Comparison of ENCODE assay signal across 8 mouse cellular contexts in genomic region chr19:4192251-4192985, GRCm38 (mm10). TPM values are rescaled to one million over a fixed set of nuclear protein-coding genes. Genes with fewer than 3 reads are reported as not detected.
DNase-seq lines count a peak whose midpoint lies in the region; ATAC-seq and TF ChIP-seq lines count a peak whose summit lies in the region.

No protein-coding gene starts in this region.

- peaks cover 14% of the 10 kb centered on the region for H3K79me2 ChIP-seq in liver, adult 2 months (ENCODE audit: control insufficient read depth, insufficient read depth, low read length)

- TF ChIP-seq CTCF in liver, adult 2 months (IDR thresholded peaks at IDR 0.05; ENCODE audit: low read depth, low read length) = no peak
- no peak for TF ChIP-seq CTCF in heart, postnatal 0 days (IDR thresholded peaks at IDR 0.05; ENCODE audit: low read depth)

- no peak for TF ChIP-seq POLR2A in liver, adult 2 months (IDR thresholded peaks at IDR 0.05; ENCODE audit: extremely low read depth, insufficient read depth, low read length)

- H3K27me3 ChIP-seq in liver, adult 2 months (ENCODE audit: control insufficient read depth, insufficient read depth, low read length) = no peaks in the 10 kb centered on the region
- no peaks in the 10 kb centered on the region for H3K27me3 ChIP-seq in heart, postnatal 0 days (ENCODE audit: control insufficient read depth, insufficient read depth, low read length)
- H3K27me3 ChIP-seq in midbrain, embryonic 11.5 days (ENCODE audit: control insufficient read depth, insufficient read depth, low read length) = no peaks in the 10 kb centered on the region

- peak overlapping the region; percentile 96 for H3K4me3 ChIP-seq in liver, adult 2 months (ENCODE audit: insufficient read depth, low read depth, low read length)
- H3K4me3 ChIP-seq in heart, postnatal 0 days (ENCODE audit: low read depth, low read length) = peak overlapping the region; percentile 91
- H3K4me3 ChIP-seq in midbrain, embryonic 11.5 days (ENCODE audit: low read depth, low read length) = peak overlapping the region; percentile 97

- TF ChIP-seq EP300 in heart, postnatal 0 days (IDR thresholded peaks at IDR 0.05; ENCODE audit: low read depth) = no peak

- 1% methylated on average over 49 of the region's 52 CpGs for WGBS in liver, adult 2 months
- WGBS in heart, postnatal 0 days = under 1% methylated on average over 37 of the region's 52 CpGs
- 1% methylated on average over 44 of the region's 52 CpGs for WGBS in midbrain, embryonic 11.5 days

- no peak for DNase-seq in liver, adult 2 months (ENCODE audit: extremely low read depth, low read depth, low spot score)
- DNase-seq in liver = no peak
- peak; percentile 53 for DNase-seq in brain, adult 2 months (ENCODE audit: low read depth, low spot score)
- no peak for DNase-seq in heart, postnatal 0 days (ENCODE audit: low spot score)
- peak; percentile 94 for DNase-seq in midbrain, embryonic 11.5 days (ENCODE audit: low spot score, missing footprints)
- DNase-seq in layer of hippocampus, adult 11-12 months (ENCODE audit: low spot score) = no peak
- no peak for DNase-seq in thymus, adult 18-20 months
- no peak for DNase-seq in left cerebral cortex, postnatal 14 days (ENCODE audit: low spot score in 2 of 2)

- H3K9ac ChIP-seq in liver, adult 2 months (ENCODE audit: low read depth, low read length) = peak overlapping the region; percentile 96
- H3K9ac ChIP-seq in heart, postnatal 0 days (replicated peaks; ENCODE audit: low read depth, low read length) = peak overlapping the region; percentile 92
- peak overlapping the region; percentile 98 for H3K9ac ChIP-seq in midbrain, embryonic 11.5 days (ENCODE audit: low read length)

- H3K27ac ChIP-seq in liver, adult 2 months (replicated peaks; ENCODE audit: insufficient read depth, low read depth, low read length) = peak overlapping the region; percentile 73
- H3K27ac ChIP-seq in heart, postnatal 0 days (ENCODE audit: low read depth) = peak overlapping the region; percentile 93
- H3K27ac ChIP-seq in midbrain, embryonic 11.5 days (ENCODE audit: low read depth, low read length) = peak overlapping the region; percentile 68

- peaks cover 33% of the 10 kb centered on the region for H3K4me1 ChIP-seq in liver, adult 2 months (ENCODE audit: control insufficient read depth, insufficient read depth, low read length)
- H3K4me1 ChIP-seq in heart, postnatal 0 days (ENCODE audit: control insufficient read depth, insufficient read depth) = peaks cover 20% of the 10 kb centered on the region
- H3K4me1 ChIP-seq in midbrain, embryonic 11.5 days (ENCODE audit: control insufficient read depth, insufficient read depth, low read length) = peaks cover 12% of the 10 kb centered on the region

- peak; percentile 45 for ATAC-seq in heart, postnatal 0 days (ENCODE audit: insufficient read depth, low read depth)
- peak; percentile 31 for ATAC-seq in midbrain, embryonic 11.5 days (ENCODE audit: low FRiP score)

- peaks cover 6% of the 10 kb centered on the region; the same call in 1 of the 2 replicates for H3K36me3 ChIP-seq in liver, adult 2 months (ENCODE audit: control insufficient read depth, insufficient read depth, low read length)
- peaks cover 44% of the 10 kb centered on the region for H3K36me3 ChIP-seq in heart, postnatal 0 days (replicated peaks; ENCODE audit: control insufficient read depth, insufficient read depth, low read length)
- peaks cover 21% of the 10 kb centered on the region for H3K36me3 ChIP-seq in midbrain, embryonic 11.5 days (ENCODE audit: control insufficient read depth, insufficient read depth, low read length)

- intact Hi-C loops in left cerebral cortex, postnatal 14 days (cut with DNase I) = loop anchor here (1.0 kb wide), 1 partner anchor 23 kb away; no protein-coding TSS in a partner anchor

- no peaks in the 10 kb centered on the region for H3K9me3 ChIP-seq in heart, postnatal 0 days (replicated peaks; ENCODE audit: control insufficient read depth, low read length)
- H3K9me3 ChIP-seq in midbrain, embryonic 11.5 days (ENCODE audit: control insufficient read depth, low read length) = no peaks in the 10 kb centered on the region

- peak overlapping the region; percentile 86 for H3K4me2 ChIP-seq in heart, postnatal 0 days (ENCODE audit: low read depth, low read length)
- H3K4me2 ChIP-seq in midbrain, embryonic 11.5 days = peak overlapping the region; percentile 91

RNA-seq across cellular contexts. Expression of gene Ppp1ca, which starts 0.6 kb away (rescaled TPM):
- 170 TPM in 2 replicates for total RNA-seq in liver, adult 2 months (2014; rRNA removed)
- 399 and 571 TPM in 2 replicates for polyA plus RNA-seq in liver, adult 2 months (2012; rRNA removed)
- 808 and 961 TPM in 2 replicates for total RNA-seq in heart, postnatal 0 days (2014; rRNA removed; ENCODE audit: low replicate concordance)
- 738 and 763 TPM in 2 replicates for polyA plus RNA-seq in heart, postnatal 0 days (2015; fragmentation: Nextera tagmentation; extraction: Ambion mirVana)
- 874 and 929 TPM in 2 replicates for polyA plus RNA-seq in midbrain, embryonic 11.5 days (2014; fragmentation: Nextera tagmentation; extraction: Ambion mirVana)
- 100 to 1,000 TPM; 323 to 336 TPM for total RNA-seq in left cerebral cortex, postnatal 14 days (2021)

RNA-seq across cellular contexts. Expression of gene Tbc1d10c, which starts 1.3 kb away (rescaled TPM):
- 0.46 and 1.4 TPM in 2 replicates for total RNA-seq in liver, adult 2 months (2014; rRNA removed)
- 1.7 and 2.2 TPM in 2 replicates for polyA plus RNA-seq in liver, adult 2 months (2012; rRNA removed)
- 5.2 TPM in 1 of 2 replicates, not detected in the other for total RNA-seq in heart, postnatal 0 days (2014; rRNA removed; ENCODE audit: low replicate concordance)
- 2.7 and 4.4 TPM in 2 replicates for polyA plus RNA-seq in heart, postnatal 0 days (2015; fragmentation: Nextera tagmentation; extraction: Ambion mirVana)
- polyA plus RNA-seq in midbrain, embryonic 11.5 days (2014; fragmentation: Nextera tagmentation; extraction: Ambion mirVana) = 0.29 and 1.5 TPM in 2 replicates
- total RNA-seq in left cerebral cortex, postnatal 14 days (2021) = 1 to 10 TPM; 1.6 to 1.8 TPM

RNA-seq across cellular contexts. Expression of gene Rad9a, which starts 9.0 kb away (rescaled TPM):
- total RNA-seq in liver, adult 2 months (2014; rRNA removed) = 0.74 and 1.3 TPM in 2 replicates
- polyA plus RNA-seq in liver, adult 2 months (2012; rRNA removed) = 7.0 and 7.5 TPM in 2 replicates
- total RNA-seq in heart, postnatal 0 days (2014; rRNA removed; ENCODE audit: low replicate concordance) = 9.5 and 12.3 TPM in 2 replicates
- 9.5 and 9.7 TPM in 2 replicates for polyA plus RNA-seq in heart, postnatal 0 days (2015; fragmentation: Nextera tagmentation; extraction: Ambion mirVana)
- 42.4 and 43.5 TPM in 2 replicates for polyA plus RNA-seq in midbrain, embryonic 11.5 days (2014; fragmentation: Nextera tagmentation; extraction: Ambion mirVana)
- 1 to 10 TPM; 6.4 to 9.0 TPM for total RNA-seq in left cerebral cortex, postnatal 14 days (2021)

RNA-seq across cellular contexts. Expression of gene Carns1, which starts 17.1 kb away (rescaled TPM):
- 0.40 and 0.65 TPM in 2 replicates for total RNA-seq in liver, adult 2 months (2014; rRNA removed)
- 1.8 and 1.9 TPM in 2 replicates for polyA plus RNA-seq in liver, adult 2 months (2012; rRNA removed)
- total RNA-seq in heart, postnatal 0 days (2014; rRNA removed; ENCODE audit: low replicate concordance) = 40.3 and 119 TPM in 2 replicates
- polyA plus RNA-seq in heart, postnatal 0 days (2015; fragmentation: Nextera tagmentation; extraction: Ambion mirVana) = 20.6 and 23.8 TPM in 2 replicates
- 2.5 and 2.9 TPM in 2 replicates for polyA plus RNA-seq in midbrain, embryonic 11.5 days (2014; fragmentation: Nextera tagmentation; extraction: Ambion mirVana)
- total RNA-seq in left cerebral cortex, postnatal 14 days (2021) = 1 to 10 TPM; 3.8 to 5.9 TPM

RNA-seq across cellular contexts. Expression of gene Clcf1, which starts 21.6 kb away (rescaled TPM):
- 0.27 and 0.28 TPM in 2 replicates for total RNA-seq in liver, adult 2 months (2014; rRNA removed)
- 0.87 and 3.8 TPM in 2 replicates for polyA plus RNA-seq in liver, adult 2 months (2012; rRNA removed)
- total RNA-seq in heart, postnatal 0 days (2014; rRNA removed; ENCODE audit: low replicate concordance) = 3.4 and 14.7 TPM in 2 replicates
- polyA plus RNA-seq in heart, postnatal 0 days (2015; fragmentation: Nextera tagmentation; extraction: Ambion mirVana) = 0.67 and 0.91 TPM in 2 replicates
- 0.31 and 0.32 TPM in 2 replicates for polyA plus RNA-seq in midbrain, embryonic 11.5 days (2014; fragmentation: Nextera tagmentation; extraction: Ambion mirVana)
- total RNA-seq in left cerebral cortex, postnatal 14 days (2021) = 1 to 10 TPM; 1.3 to 1.5 TPM

Comparison
In these comparisons a context has a peak if more than half of its experiments do, and no peak if none do; other contexts are left out.
1. DNase-seq: peak in brain, adult 2 months (single experiment) and midbrain, embryonic 11.5 days (single experiment); none in liver, adult 2 months (single experiment), liver (single experiment), heart, postnatal 0 days (single experiment), layer of hippocampus, adult 11-12 months (single experiment), thymus, adult 18-20 months (0 of 2) and left cerebral cortex, postnatal 14 days (0 of 2).
2. Peak in every context shown above with its lines, with median percentiles within 50 percentile points of each other: H3K27ac ChIP-seq, H3K4me3 ChIP-seq and H3K9ac ChIP-seq.